Mouse (Mus musculus): ENCODE data around the gene Pfkm. TPM values are rescaled to one million over a fixed set of nuclear protein-coding genes. Genes with fewer than 3 reads are reported as not detected.
A peak's percentile ranks its signal among the peaks of the same experiment; 100 is the strongest.

Gene Pfkm
- total RNA-seq (2012; rRNA removed) (23.8 and 29.6 TPM in 2 replicates), total RNA-seq (2014; rRNA removed) (21.1 and 23.5 TPM in 2 replicates), polyA plus RNA-seq (2012; ENCODE audit: insufficient read length, low read depth) (37.9 and 39.2 TPM in 2 replicates)

- Histone ChIP-seq H3K27ac (ENCODE audit: insufficient read depth, low read depth) (peak within 1 kb of the TSS; percentile 89), H3K27me3 (replicated peaks) (no peaks in the 10 kb centered on the region), H3K4me2 (ENCODE audit: insufficient read depth, low read depth, poor library complexity, severe bottlenecking) (peak within 1 kb of the TSS; percentile 98), H3K4me1 (ENCODE audit: control insufficient read depth in 1 of 2, insufficient read depth in 2 of 2) (peaks cover 5 to 44% of the 10 kb centered on the region in 2 experiments), H3K9ac (ENCODE audit: insufficient read depth, low read depth) (peak within 1 kb of the TSS; percentile 99), H3K79me2 (replicated peaks; ENCODE audit: control insufficient read depth, extremely low read depth, insufficient read depth, poor library complexity, severe bottlenecking) (peaks cover 39% of the 10 kb centered on the region), H3K9me3 (replicated peaks; ENCODE audit: low read length) (peaks cover 2% of the 10 kb centered on the region), H3K4me3 (replicated peaks in 1 of 3; ENCODE audit: low read depth in 2 of 3, low read length in 2 of 3, poor library complexity in 1 of 3) (peak within 1 kb of the TSS; percentile 72 to 89 (median 86)), H3K36me3 (replicated peaks in 1 of 2; ENCODE audit: control insufficient read depth in 1 of 2, insufficient read depth in 1 of 2, low read length in 1 of 2) (peaks cover 0 to 22% of the 10 kb centered on the region in 2 experiments)
- in situ Hi-C loops (cut with MboI; ENCODE audit: low pct_ligation_motif_present, low pct_unique_long_range_greater_than_20kb, low sequenced_read_pairs): loop anchor here (5.0 kb wide), 1 partner anchor 60 kb away; no protein-coding TSS in a partner anchor
- TF ChIP-seq MAX (IDR thresholded peaks at IDR 0.05; ENCODE audit: low read length): no peak
- no peak for TF ChIP-seq GABPA (IDR thresholded peaks at IDR 0.05; ENCODE audit: insufficient replicate concordance, low read depth, low read length)
- 0 out of 2 replicates have a peak, but pooled peaks have one; percentile 9 for TF ChIP-seq MXI1 (IDR thresholded peaks at IDR 0.05; ENCODE audit: low read depth, low read length)
- no peak for TF ChIP-seq ETS1 (conservative IDR thresholded peaks at IDR 0.05; ENCODE audit: low read depth, low read length)
- TF ChIP-seq NRF1 (IDR thresholded peaks at IDR 0.05; ENCODE audit: low read depth, low read length): no peak
- no peak for TF ChIP-seq SMC3 (IDR thresholded peaks at IDR 0.05; ENCODE audit: low read depth, low read length)
- no peak for TF ChIP-seq TBP (conservative IDR thresholded peaks at IDR 0.05; ENCODE audit: low read depth, low read length)
- TF ChIP-seq USF2 (conservative IDR thresholded peaks at IDR 0.05; ENCODE audit: low read depth, low read length): no peak
- no peak for TF ChIP-seq HCFC1 (IDR thresholded peaks at IDR 0.05; ENCODE audit: low read depth, low read length)
- no peak for TF ChIP-seq CTCF (conservative IDR thresholded peaks at IDR 0.05 in 1 of 2, IDR thresholded peaks at IDR 0.05 in 1 of 2; ENCODE audit: low read depth in 2 of 2, low read length in 2 of 2)
- no peak for TF ChIP-seq MEF2A (IDR thresholded peaks at IDR 0.05; ENCODE audit: borderline replicate concordance, low read depth, low read length)
- TF ChIP-seq RAD21 (IDR thresholded peaks at IDR 0.05; ENCODE audit: low read depth, low read length): no peak
- TF ChIP-seq CHD1 (IDR thresholded peaks at IDR 0.05; ENCODE audit: low read depth, low read length): 0 out of 2 replicates have a peak, but pooled peaks have one; percentile 30
- no peak for TF ChIP-seq TCF12 (IDR thresholded peaks at IDR 0.05; ENCODE audit: low read depth, low read length)
- TF ChIP-seq ELF1 (IDR thresholded peaks at IDR 0.05; ENCODE audit: low read depth, low read length): no peak
- TF ChIP-seq MAZ (IDR thresholded peaks at IDR 0.05; ENCODE audit: low read depth, low read length): no peak
- dilution Hi-C loops (cut with MboI; ENCODE audit: extremely low pct_ligation_motif_present, extremely low pct_unique_long_range_greater_than_20kb, low sequenced_read_pairs): no loop called here
- peak; percentile 41 for DNase-seq (ENCODE audit: extremely low read depth)
Measured at GRCm38 (mm10) chr15:98092372-98093120, at the start of gene Pfkm. Gene Pfkm, plus strand, starts transcription at chr15:98092589.

GRCm38 (mm10) chr15:98043967-98044366 lies 48.4 kb upstream of the Pfkm start:
- no peak overlapping the region for H3K9ac ChIP-seq (ENCODE audit: insufficient read depth, low read depth)
- no peaks in the 10 kb centered on the region for H3K79me2 ChIP-seq (replicated peaks; ENCODE audit: control insufficient read depth, extremely low read depth, insufficient read depth, poor library complexity, severe bottlenecking)
- no peaks in the 10 kb centered on the region for H3K9me3 ChIP-seq (replicated peaks; ENCODE audit: low read length)
- in situ Hi-C loops (cut with MboI; ENCODE audit: low pct_ligation_motif_present, low pct_unique_long_range_greater_than_20kb, low sequenced_read_pairs): no loop called here
- no peaks in the 10 kb centered on the region for H3K27me3 ChIP-seq (replicated peaks)
- dilution Hi-C loops (cut with MboI; ENCODE audit: extremely low pct_ligation_motif_present, extremely low pct_unique_long_range_greater_than_20kb, low sequenced_read_pairs): no loop called here
- DNase-seq (ENCODE audit: extremely low read depth): no peak
- no peak overlapping the region for H3K4me2 ChIP-seq (ENCODE audit: insufficient read depth, low read depth, poor library complexity, severe bottlenecking)
- no peak overlapping the region for H3K4me3 ChIP-seq (replicated peaks in 1 of 3; ENCODE audit: low read depth in 2 of 3, low read length in 2 of 3, poor library complexity in 1 of 3)
- no peak overlapping the region for H3K27ac ChIP-seq (ENCODE audit: insufficient read depth, low read depth)
- no peak for TF ChIP-seq E2F4 (IDR thresholded peaks at IDR 0.05; ENCODE audit: insufficient replicate concordance, low read depth, low read length)
- TF ChIP-seq MAZ (IDR thresholded peaks at IDR 0.05; ENCODE audit: low read depth, low read length): no peak
- TF ChIP-seq MXI1 (IDR thresholded peaks at IDR 0.05; ENCODE audit: low read depth, low read length): no peak
- no peak for TF ChIP-seq RAD21 (IDR thresholded peaks at IDR 0.05; ENCODE audit: low read depth, low read length)
- TF ChIP-seq MAFK (IDR thresholded peaks at IDR 0.05; ENCODE audit: insufficient replicate concordance, low read length): no peak
- TF ChIP-seq JUND (conservative IDR thresholded peaks at IDR 0.05; ENCODE audit: low read depth, low read length): no peak
- TF ChIP-seq TCF12 (IDR thresholded peaks at IDR 0.05; ENCODE audit: low read depth, low read length): no peak
- TF ChIP-seq CHD1 (IDR thresholded peaks at IDR 0.05; ENCODE audit: low read depth, low read length): no peak
- TF ChIP-seq USF1 (IDR thresholded peaks at IDR 0.05; ENCODE audit: low read depth, low read length): no peak
- TF ChIP-seq UBTF (IDR thresholded peaks at IDR 0.05; ENCODE audit: low read depth, low read length): no peak
- TF ChIP-seq NELFE (IDR thresholded peaks at IDR 0.05; ENCODE audit: low read depth, low read length): no peak
- no peak for TF ChIP-seq SIN3A (IDR thresholded peaks at IDR 0.05; ENCODE audit: low read length)
- no peak for TF ChIP-seq TBP (conservative IDR thresholded peaks at IDR 0.05; ENCODE audit: low read depth, low read length)
- no peak for TF ChIP-seq MAX (IDR thresholded peaks at IDR 0.05; ENCODE audit: low read length)
- TF ChIP-seq POLR2A (IDR thresholded peaks at IDR 0.05; ENCODE audit: low read depth, low read length): no peak
- TF ChIP-seq EP300 (IDR thresholded peaks at IDR 0.05; ENCODE audit: low read length): no peak
- no peak for TF ChIP-seq USF2 (conservative IDR thresholded peaks at IDR 0.05; ENCODE audit: low read depth, low read length)
- TF ChIP-seq JUN (IDR thresholded peaks at IDR 0.05; ENCODE audit: insufficient read depth, low read depth, low read length): no peak
- no peak for TF ChIP-seq MEF2A (IDR thresholded peaks at IDR 0.05; ENCODE audit: borderline replicate concordance, low read depth, low read length)
- peaks cover 75 to 96% of the 10 kb centered on the region in 2 experiments for H3K36me3 ChIP-seq (replicated peaks in 1 of 2; ENCODE audit: control insufficient read depth in 1 of 2, insufficient read depth in 1 of 2, low read length in 1 of 2)
- peaks cover 0 to 6% of the 10 kb centered on the region in 2 experiments; a peak in 1 of 4 replicates for H3K4me1 ChIP-seq (ENCODE audit: control insufficient read depth in 1 of 2, insufficient read depth in 2 of 2)

All from CH12.LX (cell line).